Mouse (Mus musculus): ENCODE results near the gene Ndufa6.
A peak's percentile ranks its signal among the peaks of the same experiment; 100 is the strongest.
"Not testable (repeated sequence)": the region's sequence is repeated elsewhere in the genome, so short reads cannot be mapped to it uniquely, and the experiment has no call there.

Gene Ndufa6

DNA sequence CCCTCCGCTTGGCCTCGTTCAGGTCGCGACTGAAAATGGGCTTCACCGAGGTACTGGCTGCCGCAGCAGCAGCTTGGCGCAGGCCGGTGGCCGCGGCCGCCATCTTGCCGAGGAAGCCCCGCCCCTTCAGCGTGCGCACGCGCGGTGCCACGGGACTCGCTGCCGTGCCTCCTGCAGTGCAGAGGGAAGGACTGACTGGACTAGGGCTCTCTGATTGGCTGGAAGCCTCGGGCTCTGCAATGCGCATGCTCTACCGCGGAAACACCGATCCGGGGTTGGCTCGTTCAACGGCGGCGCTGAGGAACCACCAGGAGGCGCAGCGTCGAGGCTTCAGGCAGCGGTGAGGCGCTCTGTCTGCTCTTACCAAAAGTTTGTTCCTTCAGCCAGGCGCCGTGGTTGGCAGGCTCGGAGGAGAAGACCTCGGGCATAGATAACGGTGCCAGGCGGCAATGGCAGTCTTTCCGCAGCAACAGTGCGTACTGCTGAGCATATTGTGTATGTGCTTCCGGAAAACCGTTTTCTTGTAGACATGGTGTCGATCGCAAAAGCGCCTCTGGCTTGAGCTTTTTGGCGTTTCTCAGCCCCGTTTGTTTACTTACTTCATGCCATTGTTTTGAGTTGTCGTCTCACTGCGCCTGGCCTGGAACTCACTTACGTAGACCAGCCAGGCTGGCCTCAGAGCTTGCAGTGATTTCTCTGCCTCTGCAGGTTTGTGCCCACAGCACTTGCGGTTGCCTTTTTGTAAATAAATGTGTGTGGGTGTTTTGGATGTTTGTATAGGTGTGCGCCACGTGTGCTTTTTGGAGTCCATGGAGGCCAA is at the start of gene Ndufa6:
Gene Ndufa6, minus strand, starts transcription at position 197 of the 820 bp plus-strand sequence.
- DNase-seq (ENCODE audit: low spot score in 2 of 2) = peak; percentile 98 to 99

DNA sequence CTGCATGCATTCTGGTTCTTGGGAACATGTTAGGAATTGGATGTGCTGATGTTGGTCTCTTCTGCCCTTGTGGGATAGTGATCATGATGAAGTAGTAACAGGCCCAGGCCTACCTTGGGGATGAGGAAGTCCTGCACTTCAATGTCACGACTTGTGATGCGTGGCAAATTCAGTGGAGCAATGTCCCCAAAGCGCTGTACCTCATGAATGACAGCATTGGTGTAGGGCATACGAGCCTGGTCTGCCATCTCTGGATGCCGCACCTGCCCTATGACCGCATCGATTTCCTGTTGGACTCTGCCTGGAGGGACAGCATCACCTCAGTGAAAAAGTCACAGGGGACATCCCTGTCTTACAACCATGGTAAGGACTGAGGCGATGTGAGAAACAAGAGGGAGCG is 49.5 kb upstream of the Ndufa6 start:
- DNase-seq (ENCODE audit: low spot score in 2 of 2) = peak in 1 of 2 experiments; percentile 55

DNA sequence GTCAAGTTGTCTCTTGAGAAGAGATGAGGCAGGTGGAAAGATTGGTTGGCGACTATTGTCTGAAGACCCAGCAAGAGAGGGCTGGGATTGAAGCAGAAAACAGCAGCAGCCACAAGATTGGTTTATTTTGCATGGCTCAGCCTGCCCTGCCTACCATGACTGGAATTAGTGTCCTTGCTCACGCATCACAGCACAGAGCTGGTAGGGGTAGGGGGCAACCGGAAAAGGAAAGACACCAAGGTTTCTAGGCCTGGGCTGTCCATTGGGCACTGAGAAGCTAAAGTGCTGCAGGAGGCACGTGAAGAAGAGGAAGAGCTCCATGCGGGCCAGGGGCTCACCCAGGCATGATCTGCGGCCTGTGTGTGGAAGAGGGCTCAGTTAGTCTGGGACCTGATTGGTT is 48.6 kb upstream of the Ndufa6 start:
- DNase-seq (ENCODE audit: low spot score in 2 of 2) = peak in 1 of 2 experiments; percentile 52

DNA sequence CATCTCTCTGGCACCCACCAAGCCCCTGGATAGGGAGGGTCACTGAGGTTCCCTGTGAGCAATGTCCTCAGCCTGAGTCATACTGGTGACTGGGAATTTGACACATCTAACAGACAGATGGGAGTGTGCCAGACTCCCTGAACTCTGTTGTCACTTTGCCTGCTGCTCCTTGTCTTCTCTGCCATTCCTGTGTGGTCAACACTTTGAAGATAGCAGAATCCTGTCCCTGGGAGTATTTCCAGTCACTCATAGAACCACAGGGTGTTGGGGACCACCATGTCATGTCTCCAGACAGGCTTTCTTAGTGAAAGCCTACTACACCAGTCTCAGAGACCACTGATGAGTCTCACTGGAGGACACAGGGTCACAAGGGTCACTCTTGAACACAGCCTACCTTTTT is 48.0 kb upstream of the Ndufa6 start:
- DNase-seq (ENCODE audit: low spot score in 2 of 2) = no peak

DNA sequence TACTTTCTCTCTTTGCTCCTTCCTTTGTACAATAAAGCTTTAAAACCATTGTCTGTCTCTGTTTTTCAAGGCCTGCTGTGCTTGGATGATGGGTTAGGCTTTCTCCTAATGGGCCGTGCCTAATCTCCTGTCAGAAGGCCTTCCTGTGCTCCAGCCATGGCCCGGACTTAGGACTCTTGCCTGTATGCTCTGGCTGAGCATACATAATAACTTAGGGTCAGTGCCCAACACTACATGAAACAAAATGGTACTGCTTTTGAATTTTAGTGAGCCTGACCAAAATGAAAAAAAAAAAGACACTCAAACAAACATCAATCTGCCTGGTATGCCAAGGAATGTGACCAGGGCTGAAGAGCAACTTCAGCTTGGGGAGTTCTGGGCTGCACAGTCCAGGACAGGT is 47.4 kb upstream of the Ndufa6 start:
- peak in 1 of 2 experiments; percentile 37 for DNase-seq (ENCODE audit: low spot score in 2 of 2)

DNA sequence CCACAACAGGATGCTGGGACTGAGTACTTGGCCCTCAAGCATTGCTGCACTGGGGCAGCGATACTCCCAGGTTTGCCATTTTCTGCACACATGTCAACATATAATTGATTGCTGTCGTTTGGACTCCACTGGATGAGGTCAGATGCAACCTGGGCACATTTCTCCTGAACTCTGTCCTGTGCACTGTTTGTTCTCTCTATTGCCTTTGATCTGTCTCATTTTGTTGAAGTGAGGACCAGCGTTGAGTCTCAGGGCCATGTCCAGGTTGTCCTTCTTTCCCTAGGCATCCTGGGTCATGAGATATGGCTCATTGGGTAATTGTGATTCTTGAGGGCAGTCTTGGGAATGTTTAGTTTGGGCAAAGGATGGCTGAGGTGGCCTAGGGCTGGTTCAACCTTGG is 41.8 kb upstream of the Ndufa6 start:
- DNase-seq (ENCODE audit: low spot score in 2 of 2) = peak in 1 of 2 experiments; percentile 44

DNA sequence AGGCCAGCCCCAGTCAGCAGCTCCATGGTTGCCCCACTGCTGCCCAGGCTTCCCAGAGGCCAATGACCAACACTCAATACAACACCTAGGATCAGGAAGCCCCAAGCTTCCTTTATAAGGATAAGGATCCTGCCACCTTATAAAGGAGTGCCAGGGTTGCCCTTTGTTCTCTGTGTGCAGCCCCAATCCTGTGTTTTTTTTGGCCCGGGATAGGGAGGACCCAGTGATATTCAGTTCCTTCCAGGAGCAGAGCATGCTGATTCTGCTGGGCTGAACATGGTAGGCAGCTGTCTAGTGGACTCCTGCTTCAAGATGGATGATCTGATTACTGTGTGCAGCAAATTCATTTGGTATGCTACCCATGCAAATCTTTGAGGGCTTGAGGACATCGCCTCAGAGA is 39.8 kb upstream of the Ndufa6 start, which contains the start of gene Cyp2d11:
Gene Cyp2d11, minus strand, starts transcription at position 101 of the 400 bp plus-strand sequence.
- DNase-seq (ENCODE audit: low spot score in 2 of 2) = not testable (repeated sequence)

DNA sequence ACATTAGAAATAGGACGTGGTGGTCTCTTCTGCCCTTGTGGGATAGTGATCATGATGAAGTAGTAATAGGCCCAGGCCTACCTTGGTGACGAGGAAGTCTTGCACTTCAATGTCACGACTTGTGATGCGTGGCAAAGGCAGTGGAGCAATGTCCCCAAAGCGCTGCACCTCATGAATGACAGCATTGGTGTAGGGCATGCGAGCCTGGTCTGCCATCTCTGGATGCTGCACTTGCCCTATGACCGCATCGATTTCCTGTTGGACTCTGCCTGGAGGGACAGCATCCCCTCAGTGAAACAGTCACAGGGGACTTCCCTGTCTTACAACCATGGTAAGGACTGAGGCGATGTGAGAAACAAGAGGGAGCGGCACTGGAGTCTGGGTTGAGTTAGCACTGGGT is 35.8 kb upstream of the Ndufa6 start:
- peak in 1 of 2 experiments; percentile 39 for DNase-seq (ENCODE audit: low spot score in 2 of 2)

DNA sequence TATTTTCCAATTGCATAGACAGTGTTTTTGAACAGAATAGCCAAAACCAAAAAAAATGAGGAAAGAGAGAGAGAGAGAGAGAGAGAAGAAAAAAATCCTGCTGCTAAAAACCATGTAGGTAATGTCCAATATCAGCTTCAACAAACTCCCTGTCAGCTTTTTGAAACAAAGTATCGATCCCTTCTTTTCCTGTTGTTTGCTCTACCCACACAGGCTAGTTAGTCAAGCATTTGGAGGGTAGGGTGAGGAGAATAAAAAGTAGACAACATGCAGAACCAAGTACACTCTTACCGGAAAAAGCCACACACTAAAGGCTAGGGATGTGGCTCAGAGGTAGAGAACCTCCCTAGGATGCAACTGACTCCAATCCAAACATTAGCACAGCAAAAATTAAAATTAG is 31.6 kb upstream of the Ndufa6 start:
- no peak for DNase-seq (ENCODE audit: low spot score in 2 of 2)

DNA sequence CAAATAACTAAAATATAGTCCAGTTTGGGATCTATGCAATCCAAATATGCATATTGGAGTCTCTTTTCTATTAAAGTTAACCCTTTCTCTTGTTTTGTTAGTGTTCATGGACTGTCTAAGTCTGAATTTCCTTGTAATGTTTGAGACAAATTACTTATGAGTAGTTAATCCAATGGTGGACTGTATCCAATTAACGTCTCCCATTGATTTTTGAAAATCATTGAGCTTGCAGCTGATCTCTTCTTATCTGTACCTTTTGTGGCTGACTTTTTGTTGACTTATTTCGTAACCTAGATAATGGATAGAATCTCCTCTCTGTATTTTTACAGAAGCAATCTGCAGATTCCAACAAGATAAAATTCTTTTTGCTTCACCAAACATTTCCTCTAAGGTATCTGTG is 28.3 kb upstream of the Ndufa6 start:
- no peak for DNase-seq (ENCODE audit: low spot score in 2 of 2)

DNA sequence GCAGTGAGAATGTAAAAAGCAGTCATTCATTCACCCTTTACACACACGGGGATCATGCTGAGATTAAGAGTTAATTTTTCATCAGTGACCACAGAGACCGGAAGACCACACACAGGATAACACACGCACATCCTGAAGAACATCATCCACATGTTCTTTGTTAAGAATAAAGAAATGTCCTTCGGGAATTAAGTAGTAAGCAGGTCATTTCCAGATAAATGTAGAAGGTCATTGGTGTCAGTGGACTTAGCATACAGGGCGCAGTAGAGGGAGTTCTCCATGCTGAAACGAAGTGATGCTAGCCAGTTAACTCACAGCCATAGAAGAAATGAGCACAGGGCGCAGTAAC is 26.6 kb upstream of the Ndufa6 start:
- no peak for DNase-seq (ENCODE audit: low spot score in 2 of 2)

DNA sequence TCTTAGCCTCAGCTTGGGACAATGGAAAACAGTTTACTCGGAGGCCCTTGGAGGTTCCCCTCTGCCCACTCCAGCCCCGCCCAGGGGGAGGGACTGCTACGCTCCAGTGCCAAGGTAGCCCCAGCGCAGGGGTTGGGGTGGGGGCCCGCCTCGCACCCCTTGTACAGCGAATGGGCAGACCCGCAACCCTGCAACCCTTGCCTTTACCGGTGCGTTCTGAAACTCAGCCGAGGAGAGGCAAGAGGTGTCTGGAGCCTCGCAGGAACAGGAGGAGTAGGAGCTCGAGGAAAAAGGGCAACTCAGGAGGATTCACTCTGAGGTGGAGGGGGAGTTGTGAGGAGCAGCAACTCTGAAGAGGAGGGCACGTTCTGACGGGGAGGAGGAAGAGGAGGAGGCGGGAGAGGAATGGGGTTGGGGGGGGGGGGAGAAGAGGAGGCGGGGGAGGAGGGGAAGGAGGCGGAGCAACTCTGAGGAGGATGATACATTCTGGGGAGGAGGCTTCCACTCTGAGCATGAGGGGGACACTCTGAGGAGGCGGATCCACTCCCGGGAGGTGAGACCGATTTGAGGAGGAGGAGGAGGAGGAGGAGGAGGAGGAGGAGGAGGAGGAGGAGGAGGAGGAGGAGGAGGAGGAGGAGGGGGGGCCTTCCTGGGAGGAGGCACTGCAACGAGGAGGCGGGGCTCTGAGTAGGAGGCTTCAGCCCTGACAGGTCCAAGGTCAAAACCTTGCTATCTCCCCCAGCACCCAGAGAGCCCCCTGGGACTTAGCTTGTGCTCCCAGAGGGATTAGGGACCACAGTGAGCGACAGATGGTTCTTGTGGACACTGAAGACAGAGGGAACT is 26.0 kb upstream of the Ndufa6 start, which contains the start of gene Cyp2d22:
Gene Cyp2d22, minus strand, starts transcription at position 390 of the 843 bp plus-strand sequence.
- peak; percentile 25 to 59 for DNase-seq (ENCODE audit: low spot score in 2 of 2)

DNA sequence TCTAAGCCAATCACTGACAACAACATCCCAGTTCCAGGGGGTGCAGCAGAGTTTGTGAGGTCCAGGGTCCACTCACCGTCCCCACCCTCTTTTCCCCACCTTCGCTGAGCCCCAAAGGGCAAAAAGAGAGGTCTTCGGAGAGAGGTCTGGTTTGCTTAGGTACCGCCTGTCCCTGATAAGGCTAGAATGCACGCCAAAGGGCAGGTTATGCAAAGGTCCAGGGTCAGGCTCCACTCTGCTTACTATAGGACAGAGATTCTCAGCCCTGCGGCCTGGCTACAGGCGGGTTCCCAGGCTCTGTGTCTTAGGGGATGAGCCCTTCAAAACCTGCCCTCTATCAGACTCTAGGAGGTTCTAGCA is 25.4 kb upstream of the Ndufa6 start:
- no peak for DNase-seq (ENCODE audit: low spot score in 2 of 2)

DNA sequence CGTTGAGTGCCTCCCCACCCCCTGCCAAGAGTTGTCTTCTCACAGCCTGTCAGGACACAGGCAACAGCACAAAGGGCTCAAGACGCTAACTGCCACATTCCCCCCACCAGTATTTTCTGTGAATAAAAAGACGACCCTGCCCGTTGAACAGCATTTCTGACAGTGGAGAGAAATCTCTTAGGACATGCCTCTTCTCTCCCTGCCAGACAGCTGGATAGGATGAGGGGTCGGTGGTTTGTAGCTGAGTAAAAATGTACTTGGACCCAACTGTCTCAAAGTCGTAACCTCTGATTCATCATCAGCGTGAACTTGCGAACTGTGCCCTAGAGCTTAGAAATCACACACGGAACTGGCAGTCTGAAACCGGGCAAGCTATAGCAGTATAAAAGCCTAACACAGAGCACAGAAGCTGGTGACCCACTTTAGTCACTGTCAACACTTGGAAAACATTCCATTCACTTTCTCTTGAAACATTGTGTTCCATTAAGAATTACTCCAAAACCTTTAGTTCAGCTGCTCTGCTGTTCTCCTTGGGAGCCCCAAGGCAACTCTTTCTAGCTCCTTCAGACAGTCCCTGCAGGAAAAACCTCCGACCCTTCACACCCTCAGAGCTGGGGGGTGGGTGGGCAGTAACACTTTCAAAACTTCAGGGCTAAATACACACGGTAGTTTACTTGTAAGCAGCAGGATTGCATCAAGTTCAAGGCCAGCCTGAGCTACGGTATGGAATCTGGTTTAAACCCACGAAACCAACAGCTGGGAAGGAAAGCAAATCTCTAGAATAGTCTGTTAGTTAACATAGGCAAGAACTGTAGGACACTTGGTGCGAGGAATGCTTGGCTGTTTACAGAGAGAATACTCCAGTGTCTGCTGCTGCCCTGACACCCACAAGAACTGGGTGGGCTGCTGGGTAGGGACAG is 24.4 kb upstream of the Ndufa6 start:
- DNase-seq (ENCODE audit: low spot score in 2 of 2) = no peak

DNA sequence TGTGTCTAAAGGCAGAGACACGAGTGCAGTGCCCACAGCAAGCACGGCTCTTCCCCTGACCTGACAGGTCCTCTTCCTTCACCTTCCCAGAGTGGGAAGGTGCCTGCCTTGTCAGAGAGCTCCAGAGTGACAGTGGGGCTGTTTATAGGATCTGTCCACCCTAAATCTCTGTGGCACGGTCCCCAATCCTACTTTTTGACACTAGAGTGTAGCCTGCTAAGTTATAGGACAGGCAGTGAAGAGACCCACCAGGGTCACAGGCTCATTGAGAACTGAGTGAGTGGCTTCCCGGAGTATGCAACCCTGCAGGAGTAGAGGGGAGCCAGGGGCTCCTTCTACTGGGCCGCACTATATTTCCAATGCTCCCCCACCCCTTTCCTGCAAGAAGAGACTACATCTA is 23.6 kb upstream of the Ndufa6 start:
- DNase-seq (ENCODE audit: low spot score in 2 of 2) = no peak

DNA sequence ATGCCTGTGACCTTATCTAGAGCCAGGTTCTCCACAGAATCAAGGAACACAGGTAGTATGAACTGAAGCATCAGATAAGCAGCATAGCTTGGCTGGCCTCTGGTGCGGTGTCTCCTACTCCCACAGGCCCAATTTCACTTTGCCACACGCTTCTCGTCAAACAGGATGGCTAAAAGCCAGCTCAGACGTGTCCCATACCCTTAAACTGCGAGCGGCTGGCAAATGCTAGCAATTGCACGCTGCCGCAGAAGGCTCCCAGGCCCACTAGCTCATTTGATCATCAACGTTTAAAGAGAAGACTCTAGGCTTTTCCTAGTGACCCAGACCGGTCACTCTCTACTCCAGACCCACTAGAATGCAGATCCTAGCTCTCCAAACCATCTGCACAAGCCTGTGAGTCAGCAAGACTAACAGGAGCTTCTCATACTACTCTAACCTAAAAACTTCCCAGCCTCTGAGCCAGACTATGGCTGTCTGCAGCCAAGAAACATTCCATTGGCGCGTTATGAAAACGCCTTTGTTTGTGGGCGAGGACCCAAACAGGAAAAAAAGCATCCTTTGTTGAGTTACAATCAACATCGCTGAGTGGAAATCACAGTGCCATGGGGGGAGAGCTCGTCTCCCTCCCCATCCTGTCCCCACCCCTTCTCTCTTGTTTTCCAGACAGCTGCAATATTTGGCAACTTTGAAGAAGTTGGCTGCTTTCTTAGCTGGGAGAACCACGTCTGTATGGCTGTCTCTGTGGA is 22.4 kb upstream of the Ndufa6 start:
- peak in 1 of 2 experiments; percentile 42 for DNase-seq (ENCODE audit: low spot score in 2 of 2)

DNA sequence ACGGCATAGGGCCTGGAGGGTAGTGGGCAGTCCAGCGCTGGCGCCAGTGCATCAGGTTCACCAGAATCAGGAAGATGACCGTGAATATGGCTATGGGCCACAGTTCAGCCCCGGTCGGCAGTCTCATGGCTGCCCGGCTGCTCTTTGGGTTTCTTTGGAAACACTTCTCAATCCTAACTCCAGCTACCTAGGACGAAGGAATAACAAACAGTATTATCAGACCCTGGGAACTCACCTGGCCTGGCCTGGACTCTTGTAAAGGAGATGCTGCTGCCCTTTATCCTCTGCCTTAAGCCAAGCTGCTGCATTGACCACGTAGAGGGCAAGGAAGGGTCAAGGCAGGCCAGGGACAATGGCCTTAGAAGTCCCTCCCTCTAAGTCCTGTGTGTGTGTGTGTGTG is 21.7 kb upstream of the Ndufa6 start:
- peak in 1 of 2 experiments; percentile 49 for DNase-seq (ENCODE audit: low spot score in 2 of 2)

DNA sequence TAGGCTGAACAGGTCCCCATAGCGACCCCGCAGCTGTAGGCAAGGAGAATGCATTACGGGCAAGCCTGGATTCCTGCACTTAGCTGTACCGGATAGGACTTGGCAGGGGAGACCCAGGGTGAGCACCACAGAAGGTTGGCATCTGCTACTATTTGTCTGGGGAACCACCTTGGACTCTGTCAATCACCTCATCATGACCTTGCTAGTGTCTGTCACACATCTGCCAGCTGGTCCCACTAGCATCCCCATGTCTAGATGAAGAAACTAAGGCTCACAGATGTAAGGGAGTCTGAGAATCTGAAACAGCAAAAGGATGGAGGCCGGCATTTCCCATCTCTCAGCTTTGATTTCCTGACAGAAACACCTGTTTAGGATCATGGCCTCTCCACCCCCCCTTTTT is 20.3 kb upstream of the Ndufa6 start:
- DNase-seq (ENCODE audit: low spot score in 2 of 2) = no peak

DNA sequence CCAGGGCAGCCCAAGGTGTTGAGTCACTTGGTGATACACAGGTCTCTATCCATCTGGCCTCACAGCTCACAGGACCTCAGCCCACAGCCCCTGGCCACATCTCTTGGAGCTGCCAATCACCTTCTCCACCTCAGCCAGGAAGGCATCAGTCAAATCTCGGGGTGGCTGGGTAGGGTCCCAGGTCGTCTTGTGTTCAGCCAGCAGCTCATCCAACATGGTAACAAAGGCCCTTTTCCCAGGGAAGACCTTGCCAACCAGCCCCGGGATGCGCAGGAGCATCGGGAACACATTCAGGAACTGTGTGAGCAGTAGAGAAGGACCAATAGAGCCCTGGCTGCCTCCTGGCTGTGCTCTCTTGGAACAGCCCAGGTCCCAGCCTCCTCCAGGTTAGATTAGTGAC is 18.9 kb upstream of the Ndufa6 start:
- DNase-seq (ENCODE audit: low spot score in 2 of 2) = peak in 1 of 2 experiments; percentile 57

DNA sequence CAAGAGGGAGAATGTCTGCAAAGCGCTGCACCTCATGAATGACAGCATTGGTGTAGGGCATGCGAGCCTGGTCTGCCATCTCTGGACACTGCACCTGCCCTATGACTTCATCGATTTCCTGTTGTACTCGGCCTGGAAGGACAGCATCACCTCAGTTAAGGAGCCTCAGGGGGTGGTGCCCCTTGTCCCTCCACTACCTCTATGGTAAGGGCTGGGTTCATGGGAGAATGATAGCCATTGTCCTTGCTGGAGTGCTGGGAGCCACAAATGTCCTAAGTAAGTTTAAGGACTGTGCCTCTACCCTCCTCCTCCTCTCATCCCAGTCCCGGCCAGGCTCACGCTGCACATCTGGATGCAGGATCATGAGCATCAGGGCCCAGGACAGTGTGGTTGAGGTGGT is 18.3 kb upstream of the Ndufa6 start:
- DNase-seq (ENCODE audit: low spot score in 2 of 2) = peak in 1 of 2 experiments; percentile 53

DNA sequence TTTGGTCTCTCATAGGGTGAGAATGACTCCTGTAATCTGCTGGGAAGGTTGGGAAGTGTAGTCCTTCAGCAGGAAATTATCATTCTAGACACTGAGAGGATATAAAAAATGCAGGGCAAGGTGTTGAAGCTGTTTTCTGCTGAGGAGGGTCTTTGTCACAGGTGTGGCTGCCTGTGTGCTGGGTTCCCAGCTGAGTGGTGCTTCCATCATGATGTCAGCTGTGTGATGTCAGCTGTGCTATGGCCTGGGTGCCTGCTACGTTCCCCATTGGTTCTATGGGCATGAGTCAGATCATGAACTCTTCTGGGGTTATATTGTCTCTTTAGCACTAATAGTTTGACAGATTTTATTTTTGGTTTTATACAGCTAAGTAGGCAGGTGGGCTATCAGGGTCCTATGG is 14.7 kb upstream of the Ndufa6 start:
- no peak for DNase-seq (ENCODE audit: low spot score in 2 of 2)
